Mouse (Mus musculus) ZHBTc4 (cell line): ENCODE measurements at regions not wholly inside any gene's neighbourhood (a gene's known extent, or its start where the extent isn't known, plus 50 kb on each side); places are given as distances from the start of the nearest gene placed in this dataset.
"Not testable (repeated sequence)": the region's sequence is repeated elsewhere in the genome, so short reads cannot be mapped to it uniquely, and the experiment has no call there.

ENCODE experiments used
- DNase-seq: peaks from one replicate; pipeline ENCODE4 v3.0.0-alpha.2; 2011; ENCODE audit warnings: low read depth, low spot score

GRCm38 (mm10) chr11:8773862-8774261 is 109.5 kb upstream of the Tns3 start:
- no peak for DNase-seq

GRCm38 (mm10) chr11:8773260-8773659 is 108.9 kb upstream of the Tns3 start:
- DNase-seq: peak; percentile 62

- no peak for DNase-seq
Observed at GRCm38 (mm10) chr11:8772541-8772940, 108.2 kb upstream of the Tns3 start.

DNA sequence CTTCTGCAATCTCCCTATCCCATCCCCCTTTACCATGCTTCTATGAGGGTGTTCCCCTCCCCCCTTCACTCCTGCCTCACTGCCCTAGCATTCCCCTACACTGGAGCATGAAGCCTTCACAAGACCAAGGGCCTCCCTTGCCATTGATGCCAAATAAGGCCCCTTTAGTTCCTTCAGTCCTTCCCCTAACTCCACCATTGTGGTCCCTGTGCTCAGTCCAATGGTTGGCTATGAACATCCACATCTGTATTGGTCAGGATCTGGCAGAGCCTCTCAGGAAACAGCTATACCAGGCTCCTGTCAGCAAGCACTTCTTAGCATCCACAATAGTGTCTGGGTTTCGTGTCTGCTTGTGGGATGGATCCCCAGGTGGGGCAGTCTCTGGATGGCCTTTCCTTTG is 104.4 kb upstream of the Tns3 start:
- DNase-seq: not testable (repeated sequence)

DNA sequence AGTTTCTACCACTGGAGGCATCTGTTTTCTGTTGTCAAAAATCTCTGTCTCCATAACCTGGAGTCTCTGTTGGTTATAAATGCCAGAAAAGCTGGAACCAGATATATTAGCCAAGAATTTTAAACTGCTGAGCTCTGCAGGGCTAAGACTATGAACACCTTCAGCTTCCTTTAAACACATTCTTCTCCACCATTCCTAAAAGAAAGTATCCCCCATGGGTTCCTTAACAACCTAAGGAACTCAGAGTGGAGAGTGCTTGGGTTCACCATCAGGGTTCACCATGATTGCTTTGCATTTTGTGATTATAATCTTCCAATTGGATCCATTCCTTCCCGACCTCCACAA is 101.2 kb upstream of the Tns3 start:
- DNase-seq: no peak

DNA sequence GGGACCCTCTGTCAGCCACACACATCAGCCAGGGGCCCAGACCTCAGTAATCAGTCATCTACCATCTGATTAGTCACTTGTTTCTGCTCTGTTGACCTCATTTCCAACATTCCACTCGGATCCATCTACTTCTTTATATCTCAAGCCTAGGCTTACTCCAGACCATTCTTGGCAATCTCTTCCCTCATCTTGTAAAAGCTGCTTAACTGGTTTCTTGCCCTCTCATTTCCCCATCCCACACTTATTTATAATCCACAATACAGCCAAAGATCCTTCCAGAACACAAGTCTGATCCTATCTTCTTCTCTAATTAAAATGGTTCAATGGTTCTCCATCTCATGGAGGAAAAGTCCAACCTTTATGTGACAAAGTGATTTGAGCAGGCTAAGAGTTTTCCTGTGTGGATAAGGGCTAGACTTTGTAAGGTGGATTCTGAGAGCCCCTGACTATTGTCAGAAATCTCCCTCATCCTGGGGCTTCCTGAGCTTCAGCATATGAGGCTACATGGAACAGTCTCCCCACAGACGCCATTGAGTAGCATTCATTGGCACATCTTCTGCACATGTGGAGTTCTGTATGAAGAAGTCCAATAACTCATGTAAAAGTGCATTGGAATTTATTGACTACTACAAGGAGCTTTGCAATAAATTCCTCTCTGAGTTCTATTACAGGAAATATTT is 100.7 kb upstream of the Tns3 start:
- no peak for DNase-seq

DNA sequence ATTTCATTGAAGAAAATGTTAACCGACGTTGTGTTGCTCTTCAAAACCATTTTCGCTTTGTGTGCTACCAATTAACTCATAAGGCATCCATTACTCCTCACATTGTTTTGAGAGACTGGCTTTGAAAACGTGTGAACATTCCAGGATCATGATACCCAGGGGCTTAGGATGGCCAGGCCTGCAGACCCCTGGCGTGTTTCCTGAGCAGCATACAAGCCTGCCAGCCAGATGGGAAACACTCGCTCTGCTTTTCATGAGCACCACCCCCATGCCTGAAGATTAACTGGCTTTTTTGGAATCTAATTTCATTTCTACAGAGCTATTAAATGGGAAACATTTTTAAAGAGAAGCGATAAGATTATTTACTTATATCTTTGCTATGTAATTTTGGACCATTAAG is 99.1 kb upstream of the Tns3 start:
- no peak for DNase-seq

GRCm38 (mm10) chr11:8762133-8762532 is 97.8 kb upstream of the Tns3 start:
- DNase-seq: no peak

DNA sequence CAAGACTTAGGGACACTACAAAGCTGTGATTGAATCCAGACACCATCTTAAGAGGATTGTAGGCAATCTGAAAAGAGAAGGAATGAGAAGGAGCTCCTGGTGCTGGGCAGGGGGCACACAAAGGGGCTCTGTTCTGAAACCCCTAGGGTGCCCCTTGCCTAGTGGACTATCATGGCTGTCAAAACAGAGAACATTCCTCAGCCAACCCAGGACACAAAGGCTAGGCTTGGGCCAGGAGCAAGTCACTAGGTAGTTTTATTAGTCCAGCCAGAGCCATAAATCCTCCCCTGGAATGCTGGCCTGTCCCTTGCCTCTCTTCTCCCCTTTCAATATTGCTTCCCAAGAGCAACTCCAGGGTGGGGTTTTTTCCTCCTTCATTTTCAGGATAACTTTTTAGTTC is 97.3 kb upstream of the Tns3 start:
- no peak for DNase-seq

- DNase-seq: no peak
Observed at GRCm38 (mm10) chr11:8759858-8760257, 95.5 kb upstream of the Tns3 start.

- peak; percentile 96 for DNase-seq
Observed at GRCm38 (mm10) chr11:8754508-8754907, 90.2 kb upstream of the Tns3 start.

DNA sequence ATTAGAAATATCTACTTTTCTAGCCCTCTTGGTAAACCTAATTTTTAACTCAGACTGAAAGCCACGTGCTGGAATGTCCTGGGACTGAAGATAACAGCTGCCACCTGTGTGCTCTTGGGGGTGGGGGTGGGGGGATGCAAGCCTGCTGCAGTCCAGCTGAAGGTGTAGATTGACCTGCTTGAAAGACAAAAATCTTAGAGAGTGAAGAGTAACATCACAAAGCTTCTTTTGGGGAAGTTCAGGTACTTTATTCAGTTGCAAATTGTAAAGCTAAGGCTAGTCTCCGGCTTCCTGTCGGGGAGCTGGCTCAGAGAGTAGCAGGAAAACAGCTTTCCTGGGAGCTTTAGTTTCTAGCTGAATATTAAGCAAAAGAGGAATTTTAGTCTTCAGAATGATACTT is 71.4 kb upstream of the Tns3 start:
- DNase-seq: peak; percentile 65

- no peak for DNase-seq
Observed at GRCm38 (mm10) chr11:8727007-8727406, 62.7 kb upstream of the Tns3 start.

DNA sequence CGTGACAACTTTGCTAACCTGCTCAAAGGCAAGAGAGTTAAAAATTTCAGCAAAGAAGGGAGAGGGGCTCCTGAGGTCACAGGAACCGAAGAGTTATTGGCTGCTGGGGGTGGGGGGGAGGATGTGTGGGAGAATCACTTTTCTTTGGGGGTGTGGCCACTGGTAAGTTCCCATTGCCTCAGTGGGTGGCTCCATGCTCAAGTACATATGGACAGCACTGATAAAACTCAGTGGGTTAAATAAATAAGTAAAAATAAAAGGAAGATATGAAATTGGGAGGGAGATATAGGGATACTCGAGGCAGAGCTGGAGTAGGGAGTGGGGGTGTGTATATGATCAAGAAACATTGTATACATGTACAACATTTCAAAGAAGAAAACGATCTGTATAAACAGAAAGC is 61.2 kb upstream of the Tns3 start:
- no peak for DNase-seq

GRCm38 (mm10) chr11:8723102-8723640 is 58.8 kb upstream of the Tns3 start:
- peak; percentile 94 for DNase-seq

GRCm38 (mm10) chr11:8719211-8719966 is 55.1 kb upstream of the Tns3 start:
- DNase-seq: peak; percentile 80

- DNase-seq: no peak
Observed at GRCm38 (mm10) chr11:8717774-8718173, 53.4 kb upstream of the Tns3 start.

GRCm38 (mm10) chr11:8716858-8717257 is 52.5 kb upstream of the Tns3 start:
- DNase-seq: no peak

DNA sequence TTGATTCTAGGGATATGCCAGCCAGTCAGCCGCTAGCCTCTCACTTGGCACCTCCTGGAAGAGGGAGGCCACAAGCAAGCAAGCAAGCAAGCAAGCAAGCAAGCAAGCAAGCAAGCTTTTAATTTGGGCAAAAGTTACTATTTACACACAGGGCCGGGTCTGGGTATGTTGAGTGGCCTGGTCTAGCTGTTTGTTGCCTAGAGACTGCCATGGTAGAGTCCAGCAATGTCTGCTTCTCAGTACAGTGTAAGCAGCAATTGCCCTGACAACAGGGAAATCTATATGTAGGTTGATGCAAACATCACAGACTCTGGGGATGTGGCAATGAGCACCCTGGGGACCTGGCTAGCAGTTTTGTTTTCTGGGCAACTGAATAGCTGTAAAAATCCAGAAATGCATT is 51.4 kb upstream of the Tns3 start:
- no peak for DNase-seq
